Mouse (Mus musculus) liver (tissue): Measurements from ENCODE around the gene Ptrh2.
"Not testable (repeated sequence)": the region's sequence is repeated elsewhere in the genome, so short reads cannot be mapped to it uniquely, and the experiment has no call there.

Experiments used
- DNase-seq: peaks from one replicate; pipeline ENCODE4 v3.0.0-alpha.2; 2020; ENCODE audit warnings: mixed read lengths

Gene Ptrh2

DNA sequence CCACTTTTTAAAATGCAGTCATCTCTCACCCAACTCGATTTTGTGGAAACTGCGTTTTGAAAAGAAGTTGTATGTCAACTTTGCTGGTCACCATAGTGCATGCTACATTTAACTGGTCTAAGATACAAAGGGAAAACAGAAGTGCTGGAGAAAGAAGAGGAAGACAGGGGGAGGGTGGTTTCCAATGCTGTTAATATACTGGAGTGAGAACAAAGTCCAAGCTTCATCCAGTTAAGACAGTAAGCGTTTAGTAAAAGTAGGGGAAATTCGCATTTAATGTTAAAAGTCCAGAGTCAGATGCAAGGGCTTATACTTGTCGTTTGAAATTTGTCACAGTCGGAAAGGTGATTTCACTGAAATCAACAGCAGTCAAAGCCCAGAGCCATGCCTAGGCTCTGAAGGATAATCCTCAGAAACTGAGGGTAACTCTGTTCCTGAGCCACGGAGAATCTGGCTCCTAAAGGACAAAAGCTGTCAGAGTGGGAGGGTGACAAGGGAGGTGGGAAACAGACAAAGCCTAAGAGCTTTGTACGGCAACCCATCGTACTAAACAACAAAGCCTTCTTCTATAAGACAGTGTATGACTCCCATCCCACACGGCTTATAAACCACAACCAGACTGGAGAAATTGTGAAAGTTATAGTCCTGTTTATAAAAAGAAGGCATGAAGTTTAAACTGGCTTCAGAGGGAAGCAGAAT, 50.6 kb downstream of the Ptrh2 start:
- DNase-seq = no peak

DNA sequence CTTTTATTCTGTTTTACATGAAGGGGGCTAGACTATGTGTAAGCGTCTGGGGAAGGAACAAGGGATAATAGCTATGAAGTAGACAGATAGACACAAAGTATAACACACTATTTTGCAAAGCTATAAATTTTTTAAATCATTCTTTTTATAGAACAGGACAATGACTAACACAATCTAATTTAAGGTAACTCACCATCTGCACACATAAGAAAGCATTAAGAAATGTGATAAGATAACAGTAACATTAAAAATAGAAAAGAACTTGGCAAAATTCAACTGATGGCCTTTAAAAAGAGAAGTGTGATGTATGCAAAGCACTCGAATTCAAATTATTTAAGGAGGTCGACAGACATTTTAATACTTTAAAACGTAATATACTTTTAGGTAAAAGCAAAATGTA, 51.2 kb downstream of the Ptrh2 start:
- DNase-seq = no peak

DNA sequence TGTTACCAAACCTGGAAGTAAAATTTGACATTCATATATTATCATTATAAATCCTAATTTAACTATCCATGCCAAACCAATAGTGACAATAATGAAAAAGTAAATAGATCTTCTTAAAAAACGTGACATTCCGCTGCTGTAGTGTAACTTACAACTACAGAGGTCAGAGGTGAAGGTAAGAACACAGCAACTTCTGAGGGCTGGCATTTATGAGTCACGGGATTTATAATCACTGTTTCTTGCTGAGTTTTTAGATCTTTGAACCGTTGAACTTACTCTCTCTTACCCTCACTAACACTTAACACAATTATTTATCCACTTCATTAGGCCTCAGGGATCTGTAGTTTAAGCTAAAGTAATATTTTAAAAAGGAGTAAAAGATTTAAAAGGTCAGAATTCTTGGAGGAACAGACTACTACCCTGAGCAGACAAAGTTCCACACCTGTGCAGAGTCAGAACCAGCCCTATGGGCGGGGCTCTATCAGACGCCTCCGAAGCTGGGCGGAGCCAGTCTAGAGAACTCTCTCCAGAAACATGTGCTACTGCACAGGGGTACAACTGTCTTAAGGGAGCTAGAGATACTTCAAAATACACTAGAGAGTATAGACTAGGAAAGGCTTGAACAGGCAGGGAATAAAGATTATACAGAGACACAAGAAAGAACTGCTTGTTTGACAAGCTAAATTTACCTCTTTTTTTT, 53.7 kb downstream of the Ptrh2 start:
- peak; percentile 90 for DNase-seq

DNA sequence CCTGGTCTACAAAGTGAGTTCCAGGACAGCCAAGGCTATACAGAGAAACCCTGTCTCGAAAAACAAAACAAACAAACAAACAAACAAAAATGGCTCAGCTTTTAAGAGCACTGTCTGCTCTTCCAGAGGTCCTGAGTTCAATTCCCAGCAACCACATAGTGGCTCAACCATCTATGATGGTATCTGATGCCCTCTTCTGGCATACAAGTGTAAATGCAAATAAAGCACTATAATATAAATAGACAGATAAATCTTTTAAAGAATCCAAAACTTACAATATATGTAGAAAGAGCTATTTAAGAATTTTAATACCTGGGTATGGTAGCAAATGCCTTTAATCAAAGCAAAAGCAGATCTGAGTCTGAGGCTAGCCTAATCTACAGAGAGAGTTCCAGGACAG, 54.5 kb downstream of the Ptrh2 start:
- DNase-seq = not testable (repeated sequence)

DNA sequence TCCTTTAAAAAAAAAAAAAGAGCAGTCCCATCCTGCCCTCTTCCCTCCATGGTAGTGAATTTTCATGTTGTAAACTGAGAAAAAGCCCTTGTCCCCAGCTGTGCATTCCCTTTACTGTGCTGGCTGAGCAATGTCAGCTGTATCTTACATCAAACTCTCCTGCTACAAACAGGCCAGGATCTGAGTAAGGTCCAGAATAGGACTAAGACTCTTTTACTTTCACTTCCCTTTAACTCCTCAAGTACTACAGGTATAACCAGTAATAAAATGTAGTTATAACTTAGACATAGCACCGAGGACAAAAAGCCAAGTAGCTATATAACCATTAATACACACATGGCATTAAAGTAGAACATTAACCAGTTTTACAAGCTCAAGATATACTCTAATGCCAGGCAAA, 55.2 kb downstream of the Ptrh2 start:
- DNase-seq = no peak

DNA sequence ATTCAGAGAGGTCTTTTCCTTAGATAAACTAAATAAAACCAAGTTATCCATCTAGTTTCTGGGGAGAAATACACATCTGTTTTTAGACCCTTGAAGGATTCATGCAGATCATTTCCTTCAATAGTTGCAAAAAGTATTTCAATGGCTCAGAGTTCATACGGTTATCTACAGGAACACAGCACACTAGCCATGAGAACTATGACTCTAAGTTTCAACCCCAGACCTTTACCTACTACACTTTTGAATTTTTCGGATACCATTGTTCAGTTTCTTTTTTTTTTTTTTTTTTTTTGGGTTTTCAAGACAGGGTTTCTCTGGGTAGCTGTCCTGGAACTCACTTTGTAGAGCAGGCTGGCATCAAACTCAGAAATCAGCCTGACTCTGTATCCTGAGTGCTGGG, 55.7 kb downstream of the Ptrh2 start:
- DNase-seq = no peak

DNA sequence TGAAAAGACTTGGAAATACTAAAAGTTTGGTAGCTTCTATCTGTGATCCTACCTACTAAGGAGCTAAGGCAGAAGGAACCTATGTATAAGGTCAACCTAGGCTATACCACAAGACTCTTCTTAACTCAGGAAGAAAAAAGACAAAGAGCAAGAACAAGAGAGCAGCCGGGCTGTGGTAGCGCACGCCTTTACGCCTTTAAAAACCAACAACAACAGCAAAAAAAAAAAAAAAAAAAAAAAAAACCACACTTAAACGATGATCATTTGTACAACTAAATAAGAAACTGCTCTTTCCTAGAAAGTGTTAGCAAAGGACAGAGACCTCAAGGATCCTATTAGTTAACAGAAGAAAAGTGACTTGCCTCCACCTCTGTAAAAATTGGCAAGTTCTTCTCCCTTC, 57.7 kb downstream of the Ptrh2 start:
- no peak for DNase-seq
